Mouse (Mus musculus): ENCODE results near the gene Tent5b.

GRCm38 (mm10) chr4:133495711-133496110, 15.8 kb downstream of the Tent5b start:
- TF ChIP-seq POLR2A (IDR thresholded peaks at IDR 0.05; ENCODE audit: low read depth, low read length) (no peak), CTCF (IDR thresholded peaks at IDR 0.05; ENCODE audit: extremely low read depth, insufficient read depth, insufficient read length, insufficient replicate concordance) (no peak)

All from spleen, adult 2 months (tissue).